Mouse (Mus musculus): ENCODE data around the gene Ceacam15.
"Not testable (repeated sequence)": the region's sequence is repeated elsewhere in the genome, so short reads cannot be mapped to it uniquely, and the experiment has no call there.

The Ceacam15 gene

GRCm38 (mm10) chr7:16675605-16676004, at the start of gene Ceacam15:
Gene Ceacam15 (minus strand): TSS chr7:16675705.
- DNase-seq (ENCODE audit: low spot score) = no peak

DNA sequence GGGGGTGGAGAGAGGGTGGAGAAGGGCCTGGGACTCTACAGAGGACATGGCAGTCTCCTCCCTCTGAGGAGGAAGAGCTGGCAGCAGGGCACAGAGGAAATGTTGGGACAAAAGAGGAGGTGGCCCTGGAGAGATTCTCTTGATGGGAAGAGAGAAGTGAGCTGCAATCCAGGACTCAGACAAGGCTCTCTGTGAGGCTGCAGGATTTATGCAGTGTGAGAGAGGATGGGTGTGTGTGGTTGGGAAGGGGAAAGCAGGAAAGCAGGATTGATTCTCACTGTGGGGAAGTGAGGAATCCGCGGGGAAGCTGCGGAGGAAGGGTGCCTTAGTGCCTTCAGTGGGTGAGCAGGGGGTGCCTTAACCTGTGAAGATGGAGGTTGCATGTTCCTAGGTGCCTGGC, 47.0 kb upstream of the Ceacam15 start:
- not testable (repeated sequence) for DNase-seq (ENCODE audit: low spot score)

GRCm38 (mm10) chr7:16721629-16722028, 46.1 kb upstream of the Ceacam15 start, which contains the start of gene Ceacam9:
Gene Ceacam9 (plus strand): TSS chr7:16721929.
- DNase-seq (ENCODE audit: low spot score) = no peak

GRCm38 (mm10) chr7:16716456-16717152, 41.1 kb upstream of the Ceacam15 start:
- DNase-seq (ENCODE audit: low spot score) = not testable (repeated sequence)

- DNase-seq (ENCODE audit: low spot score) = no peak
Observed at GRCm38 (mm10) chr7:16712633-16713415, 37.3 kb upstream of the Ceacam15 start.

DNA sequence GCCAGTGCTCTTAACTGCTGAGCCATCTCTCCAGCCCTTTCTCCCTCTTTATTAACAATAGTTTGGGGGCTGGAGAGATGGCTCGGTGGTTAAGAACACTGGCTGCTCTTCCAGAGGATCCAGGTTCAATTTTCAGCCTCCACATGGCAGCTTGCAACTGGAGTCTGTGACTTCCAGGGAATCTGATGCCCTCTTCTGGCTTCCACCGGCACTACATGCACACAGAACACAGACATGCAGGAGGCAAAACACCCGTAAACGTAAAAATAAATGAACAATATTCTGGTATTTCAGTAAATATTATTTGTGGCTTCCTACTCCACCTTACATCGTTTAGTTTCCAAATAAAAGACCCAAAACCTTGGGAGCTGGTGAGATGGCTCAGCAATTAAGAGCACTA, 35.1 kb upstream of the Ceacam15 start:
- no peak for DNase-seq (ENCODE audit: low spot score)

GRCm38 (mm10) chr7:16708244-16708643, 32.7 kb upstream of the Ceacam15 start:
- DNase-seq (ENCODE audit: low spot score) = no peak

- DNase-seq (ENCODE audit: low spot score) = peak; percentile 7
Observed at GRCm38 (mm10) chr7:16706385-16706784, 30.9 kb upstream of the Ceacam15 start.

- DNase-seq (ENCODE audit: low spot score) = no peak
Observed at GRCm38 (mm10) chr7:16700583-16700982, 25.1 kb upstream of the Ceacam15 start.

DNA sequence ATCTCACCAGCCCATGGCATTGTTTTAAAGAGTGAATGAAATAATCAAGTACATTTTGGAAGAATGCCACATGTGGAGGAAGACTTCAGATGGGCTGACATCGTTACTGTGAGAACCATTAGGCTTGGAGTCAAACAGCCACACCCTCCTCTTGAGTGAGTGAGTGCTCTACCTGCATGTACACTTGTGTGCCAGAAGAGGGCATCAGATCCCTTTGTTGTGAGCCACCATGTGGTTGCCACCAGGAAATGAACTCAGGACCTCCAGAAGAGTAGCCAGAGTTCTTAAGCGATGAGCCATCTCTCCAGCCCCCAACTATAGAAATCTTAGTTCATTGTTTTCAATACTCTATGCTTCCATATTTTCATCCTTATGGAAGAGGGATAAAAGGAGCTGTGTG, 23.5 kb upstream of the Ceacam15 start:
- DNase-seq (ENCODE audit: low spot score) = no peak

- DNase-seq (ENCODE audit: low spot score) = peak; percentile 4
Observed at GRCm38 (mm10) chr7:16695025-16695424, 19.5 kb upstream of the Ceacam15 start.

DNA sequence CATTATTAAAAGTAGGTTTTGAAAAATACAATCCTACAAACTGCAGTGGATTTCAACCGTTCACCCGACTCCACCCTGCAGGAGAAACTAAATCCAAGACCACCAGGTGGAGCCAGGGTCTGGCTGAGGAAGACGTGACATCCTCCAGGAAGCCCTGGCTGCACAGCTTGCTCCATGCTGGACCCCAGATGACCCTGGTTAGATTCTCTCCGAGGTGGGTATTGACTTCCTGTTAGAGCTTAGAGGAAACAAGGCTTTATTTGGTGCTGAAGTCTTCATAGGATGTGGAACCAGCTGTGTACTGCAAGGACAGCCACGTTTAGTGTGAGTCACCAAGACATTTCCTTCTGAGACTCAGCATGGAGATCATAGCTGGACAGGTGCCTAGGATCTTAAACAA, 13.7 kb upstream of the Ceacam15 start:
- DNase-seq (ENCODE audit: low spot score) = no peak

DNA sequence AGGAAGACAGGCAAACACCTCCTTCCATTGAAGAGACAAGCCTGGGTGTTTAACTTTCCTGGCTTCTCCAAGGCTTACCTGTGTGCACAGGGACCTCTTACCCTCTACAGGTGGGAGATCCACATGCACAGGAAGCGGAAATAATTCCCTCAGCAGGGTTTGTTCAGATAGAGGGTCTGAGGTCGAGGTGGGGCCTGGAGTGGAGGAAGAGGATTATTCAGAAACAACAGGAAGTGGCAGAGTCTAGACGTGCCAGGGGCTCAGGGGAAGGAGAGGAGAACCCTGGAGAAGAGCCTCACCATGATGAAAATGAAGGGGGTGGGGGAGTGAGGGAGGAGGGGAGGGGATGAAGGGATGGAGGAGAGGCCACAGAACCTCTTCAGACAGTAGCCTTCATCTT, 4.7 kb upstream of the Ceacam15 start:
- not testable (repeated sequence) for DNase-seq (ENCODE audit: low spot score)

GRCm38 (mm10) chr7:16674699-16675098, 806 bp downstream of the Ceacam15 start:
- not testable (repeated sequence) for DNase-seq (ENCODE audit: low spot score)

- no peak for DNase-seq (ENCODE audit: low spot score)
Observed at GRCm38 (mm10) chr7:16673823-16674222, 1.7 kb downstream of the Ceacam15 start.

GRCm38 (mm10) chr7:16668331-16668930, 7.1 kb downstream of the Ceacam15 start:
- not testable (repeated sequence) for DNase-seq (ENCODE audit: low spot score)

DNA sequence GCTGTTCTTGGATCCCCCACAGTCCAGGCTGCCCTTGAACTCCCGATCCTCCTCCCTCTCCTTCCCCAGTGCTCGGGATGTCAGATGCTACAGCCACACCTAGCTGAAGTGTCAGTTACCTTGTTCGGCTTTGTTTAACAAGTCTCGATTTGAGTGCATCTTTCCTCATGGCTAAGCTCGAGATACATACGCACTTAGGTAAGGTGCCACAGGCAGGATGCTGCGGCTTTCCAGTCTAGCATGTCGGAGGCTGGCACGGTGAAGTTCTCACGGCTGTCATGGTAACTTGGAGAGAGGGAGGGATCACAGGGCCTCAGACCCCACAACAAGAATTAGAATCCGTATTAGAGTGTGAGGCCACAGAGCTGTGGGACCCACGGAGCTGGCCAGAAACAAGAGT, 31.2 kb downstream of the Ceacam15 start:
- DNase-seq (ENCODE audit: low spot score) = no peak

- DNase-seq (ENCODE audit: low spot score) = not testable (repeated sequence)
Observed at GRCm38 (mm10) chr7:16643106-16643505, 32.4 kb downstream of the Ceacam15 start.

DNA sequence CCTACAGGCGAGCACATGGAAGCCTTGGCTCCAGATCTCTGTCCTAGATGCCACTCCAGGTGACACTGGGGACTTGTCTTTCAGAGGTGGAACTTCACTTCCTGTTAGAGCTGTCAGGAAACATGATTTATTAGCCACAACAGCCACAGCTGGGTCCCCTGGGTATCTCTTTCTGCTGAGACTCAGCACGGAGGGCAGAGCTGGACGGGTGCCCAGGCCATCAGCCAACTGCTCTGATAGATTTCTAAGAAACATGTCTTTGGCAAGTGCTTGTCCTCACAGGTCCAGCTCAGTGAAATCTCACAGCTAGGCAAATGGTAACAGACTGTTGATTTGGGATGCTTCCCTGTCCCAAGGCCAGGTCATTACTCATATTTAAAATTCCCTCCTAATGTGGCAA, 36.5 kb downstream of the Ceacam15 start:
- DNase-seq (ENCODE audit: low spot score) = no peak

DNA sequence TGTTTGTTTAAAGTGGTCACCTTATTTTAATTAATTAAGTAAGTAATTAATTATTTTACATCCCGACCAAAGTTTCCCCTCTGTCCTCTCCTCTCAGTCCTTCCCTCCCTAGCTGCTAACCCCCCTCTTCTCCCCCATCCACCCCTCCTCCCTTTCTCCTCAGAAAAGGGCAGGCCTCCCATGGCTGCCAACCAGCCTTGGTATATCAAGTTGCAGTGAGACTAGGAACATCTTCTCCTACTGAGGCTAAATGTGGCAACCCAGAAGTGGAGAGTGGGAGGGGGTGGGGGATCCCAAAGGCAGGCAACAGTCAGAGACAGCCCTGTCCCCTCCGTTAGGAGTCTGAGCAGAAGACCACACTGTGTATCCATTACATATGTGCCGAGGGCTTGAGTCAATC, 40.4 kb downstream of the Ceacam15 start:
- DNase-seq (ENCODE audit: low spot score) = no peak

DNA sequence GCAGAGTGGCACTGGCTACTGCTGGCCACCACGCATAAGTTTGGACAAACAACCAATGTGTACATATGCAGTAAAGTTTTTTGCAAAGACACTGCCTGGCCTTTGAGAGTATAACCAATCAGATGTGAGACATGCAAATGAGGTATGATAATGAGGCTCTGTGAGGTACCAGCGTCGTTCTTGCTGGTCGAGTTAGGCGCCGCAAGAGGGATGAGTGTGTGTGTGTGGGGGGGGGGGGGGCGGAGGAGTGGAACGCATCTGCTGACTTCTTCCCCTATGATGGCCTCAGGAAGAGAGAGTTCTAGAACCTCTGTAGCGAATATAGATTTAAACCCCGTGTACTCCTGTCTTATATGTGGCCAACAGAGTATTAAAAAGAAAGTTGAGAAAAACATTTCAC, 41.6 kb downstream of the Ceacam15 start:
- not testable (repeated sequence) for DNase-seq (ENCODE audit: low spot score)

DNA sequence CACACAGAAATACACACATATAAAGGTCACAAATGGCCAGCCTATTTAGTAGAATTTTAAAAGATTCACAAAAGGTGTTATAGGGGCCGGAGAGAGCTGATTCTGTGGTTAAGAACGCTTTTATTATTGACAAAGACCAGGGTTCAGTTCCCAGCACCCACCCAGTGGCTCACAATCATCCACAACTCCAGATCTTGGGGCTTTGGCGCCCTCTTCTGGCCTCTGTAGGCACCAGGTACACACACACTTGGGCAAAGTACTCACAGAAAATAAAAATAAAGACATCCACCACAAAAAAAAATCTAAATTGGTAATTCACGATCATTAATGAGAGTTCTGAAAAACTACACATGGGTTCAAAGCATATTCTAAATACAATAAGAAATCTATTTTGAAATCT, 43.6 kb downstream of the Ceacam15 start:
- no peak for DNase-seq (ENCODE audit: low spot score)

GRCm38 (mm10) chr7:16631025-16631424, 44.5 kb downstream of the Ceacam15 start:
- no peak for DNase-seq (ENCODE audit: low spot score)
